Mouse (Mus musculus) R1 (cell line): Measurements from ENCODE around the gene Spata48.
A peak's percentile ranks its signal among the peaks of the same experiment; 100 is the strongest.

Experiments
- DNase-seq: peaks from one replicate; pipeline ENCODE4 v3.0.0-alpha.2; 2018; ENCODE audit warnings: low read depth, low spot score

Spata48 gene

DNA sequence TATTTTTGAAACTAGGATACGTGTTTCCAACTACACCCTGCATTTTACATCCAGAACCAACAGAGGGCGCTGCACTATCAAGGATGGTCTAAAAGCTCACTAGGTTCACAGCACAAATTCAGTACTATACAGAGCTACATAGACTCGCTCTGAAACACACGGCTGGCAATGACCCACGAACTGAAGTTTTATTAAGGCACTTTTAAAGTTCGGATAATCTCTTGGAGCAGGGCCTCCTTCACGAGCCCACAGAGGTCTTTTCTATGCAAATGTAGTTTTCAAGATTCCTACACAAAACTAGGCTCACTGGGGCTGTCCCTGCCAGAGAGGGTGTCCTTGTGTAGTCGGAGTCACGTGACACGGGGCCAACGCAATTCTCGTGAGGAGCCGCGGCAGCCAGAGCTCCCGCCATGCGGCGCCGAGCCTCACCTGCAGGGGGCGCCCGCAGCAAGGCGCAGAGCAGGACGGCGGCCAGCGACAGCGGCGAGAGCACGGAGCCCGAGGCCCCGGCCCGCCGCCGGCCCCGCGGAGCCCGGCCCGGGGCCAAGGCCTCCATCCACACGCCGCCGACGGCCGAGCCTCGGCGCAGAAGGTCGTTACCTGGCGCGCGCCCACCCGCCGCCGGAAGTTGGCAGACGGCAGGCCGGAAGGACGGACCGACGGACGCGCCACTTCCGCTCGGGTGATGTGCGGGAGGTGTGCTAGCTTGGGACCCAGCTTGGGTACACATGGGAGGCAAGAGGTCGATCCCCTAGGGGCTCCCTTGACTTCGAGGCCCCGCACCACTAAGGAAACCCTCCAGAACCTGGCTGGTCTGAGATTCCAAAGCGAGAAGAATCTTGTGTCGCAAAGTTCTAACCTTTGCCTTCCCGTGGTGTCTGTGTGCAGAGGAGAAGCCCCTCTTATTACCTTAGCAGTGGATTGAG is at the start of gene Spata48, which contains the start of gene Zpbp:
Gene Spata48 (plus strand): TSS at position 460 of the 926 bp plus-strand sequence.
Gene Zpbp (minus strand): TSS at position 774 of the 926 bp plus-strand sequence.
- peak; percentile 94 for DNase-seq

DNA sequence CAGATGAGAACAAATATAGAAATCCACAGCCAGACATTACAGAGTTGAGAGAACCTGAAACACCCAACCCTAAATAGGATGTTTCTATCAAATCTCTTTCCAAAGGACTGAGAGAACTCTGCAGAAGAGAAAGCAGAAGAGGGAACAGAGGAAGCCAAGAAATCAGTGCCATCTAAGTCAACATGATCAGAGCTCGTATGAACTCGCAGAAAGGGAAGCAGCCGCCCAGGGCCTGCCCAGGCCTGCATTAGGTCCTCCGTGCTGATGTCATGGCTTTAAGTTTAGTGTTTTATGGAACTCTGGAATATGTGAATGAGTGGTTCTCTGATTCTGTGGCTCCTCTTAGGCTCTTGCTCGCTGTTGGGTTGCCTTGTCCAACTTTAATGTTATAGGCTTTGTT is 47.7 kb upstream of the Spata48 start:
- DNase-seq = no peak

DNA sequence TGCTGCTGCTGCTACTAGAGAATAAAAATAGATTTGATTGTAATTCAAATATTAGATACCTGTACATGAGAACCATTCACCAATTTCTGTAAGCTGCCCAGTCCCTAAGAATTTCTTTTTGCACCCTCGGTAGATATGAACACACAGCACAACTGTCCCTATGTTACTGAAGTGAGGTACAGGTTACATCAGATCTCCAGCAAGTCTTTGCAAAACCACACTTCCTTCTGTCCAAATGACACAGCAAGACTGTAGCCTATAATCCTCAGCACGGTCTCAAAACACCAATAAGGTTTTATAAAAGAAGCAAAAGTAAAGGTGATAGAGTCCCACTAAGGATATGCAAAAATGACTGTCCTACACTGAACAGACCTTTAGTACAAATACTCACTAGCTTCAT is 44.5 kb upstream of the Spata48 start:
- no peak for DNase-seq

DNA sequence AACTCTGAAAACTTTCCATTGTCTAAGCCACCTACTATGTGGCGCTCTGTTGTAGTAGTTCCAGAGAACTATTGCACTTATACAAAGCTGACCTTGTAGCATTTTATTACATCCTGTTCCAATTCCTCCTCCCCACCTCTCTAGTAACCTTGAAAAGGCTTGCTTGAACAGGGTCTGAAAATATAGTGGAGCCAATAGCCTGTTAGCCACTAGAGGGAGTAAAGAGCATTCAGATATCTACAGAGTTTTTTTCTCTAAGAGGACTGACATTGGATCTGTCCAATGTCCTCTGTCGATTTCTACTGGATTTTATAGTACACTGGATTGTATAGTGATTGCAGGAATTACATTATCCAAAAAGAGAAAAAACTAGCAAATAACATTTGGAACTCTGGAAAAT is 6.9 kb upstream of the Spata48 start:
- DNase-seq = peak; percentile 56

DNA sequence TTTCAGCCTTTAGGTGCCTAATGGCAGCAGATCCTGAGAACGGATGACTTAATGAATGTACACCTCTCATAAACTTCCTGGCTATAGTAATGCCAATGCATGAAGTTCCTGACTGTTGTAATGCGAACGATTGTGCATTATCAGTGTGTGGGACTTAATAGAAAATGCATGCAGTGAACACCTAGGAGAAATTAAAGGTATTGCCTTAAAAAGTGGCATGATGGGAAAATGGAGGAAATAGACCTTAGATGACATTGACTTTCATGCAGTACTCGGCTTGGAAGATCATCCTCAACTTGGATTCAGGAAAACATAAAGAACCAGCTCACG is 632 bp downstream of the Spata48 start:
- DNase-seq = no peak

DNA sequence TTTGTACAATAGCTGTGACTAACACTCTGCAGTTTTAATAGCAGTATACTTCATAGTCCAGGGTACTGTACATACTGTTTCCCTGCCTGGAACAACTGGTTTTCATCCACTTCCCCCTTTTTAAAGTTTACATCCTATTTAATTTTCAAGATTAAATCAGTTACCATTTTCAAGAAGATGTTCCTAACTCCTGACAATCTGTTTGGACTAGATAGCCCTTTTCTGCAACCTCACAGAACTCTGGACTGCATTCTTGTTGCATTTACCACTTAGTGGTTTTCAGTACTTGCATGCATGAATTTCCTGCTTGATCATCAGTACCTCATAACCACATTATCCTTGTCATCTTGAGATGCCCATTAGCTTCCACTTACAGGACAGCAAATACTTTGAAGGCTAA is 7.0 kb downstream of the Spata48 start:
- DNase-seq = no peak

DNA sequence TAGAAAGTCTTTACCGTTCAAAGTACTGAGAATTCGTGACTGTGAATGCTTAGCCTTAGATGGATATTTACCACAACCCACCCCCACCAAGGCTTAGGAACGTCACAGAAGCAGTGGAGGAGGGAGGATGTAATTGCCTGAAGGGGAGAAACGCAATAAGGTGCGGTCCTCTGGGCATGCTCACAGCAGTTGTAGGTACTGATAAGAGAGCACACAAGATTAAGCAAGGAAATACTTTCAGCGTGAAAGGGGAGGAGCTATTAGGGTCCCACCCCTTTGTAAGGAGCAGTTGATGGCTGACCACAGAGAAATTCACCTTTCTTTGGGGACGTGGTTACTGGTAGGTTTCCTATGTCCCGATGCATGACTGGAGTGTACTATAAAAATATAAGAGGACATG is 22.5 kb downstream of the Spata48 start:
- DNase-seq = peak; percentile 11

DNA sequence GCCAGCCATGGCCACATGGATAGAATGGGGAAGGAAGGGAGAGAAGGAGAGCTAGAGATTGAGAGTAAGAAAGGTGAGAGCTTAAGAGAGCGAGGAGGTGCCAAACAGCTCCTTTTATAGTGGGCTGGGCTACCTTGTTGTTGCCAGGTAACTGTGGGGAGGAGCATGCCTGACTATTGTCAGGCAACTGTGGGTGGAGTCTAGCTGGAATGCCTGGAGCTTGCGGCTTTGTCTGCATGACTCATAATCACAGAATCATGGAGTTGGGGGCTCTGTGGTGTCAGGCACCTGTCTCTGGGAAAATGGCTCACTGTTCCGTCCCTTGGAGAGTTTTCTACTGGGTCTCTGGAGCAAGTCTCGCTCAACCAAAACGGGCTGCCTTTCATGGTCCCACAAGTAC is 30.1 kb downstream of the Spata48 start:
- peak; percentile 85 for DNase-seq

DNA sequence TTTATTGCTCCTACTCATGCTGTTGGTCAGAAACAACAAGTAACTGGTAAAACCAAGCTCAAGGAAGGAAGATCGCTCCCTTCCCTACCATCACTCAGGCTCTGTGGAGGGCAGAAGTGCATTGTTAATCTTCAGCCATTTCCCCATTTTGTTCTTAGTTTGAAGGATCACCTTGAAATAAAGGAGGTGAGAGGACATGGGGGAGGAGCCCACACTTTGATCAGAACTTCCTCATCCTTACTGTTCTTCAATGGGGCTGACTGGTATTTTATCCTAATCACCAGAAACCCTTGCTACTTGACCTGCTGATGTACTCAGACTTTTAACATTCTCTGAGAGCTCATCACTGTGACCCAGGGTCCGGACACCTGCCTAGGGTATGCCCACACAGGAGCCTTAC is 33.8 kb downstream of the Spata48 start:
- no peak for DNase-seq

DNA sequence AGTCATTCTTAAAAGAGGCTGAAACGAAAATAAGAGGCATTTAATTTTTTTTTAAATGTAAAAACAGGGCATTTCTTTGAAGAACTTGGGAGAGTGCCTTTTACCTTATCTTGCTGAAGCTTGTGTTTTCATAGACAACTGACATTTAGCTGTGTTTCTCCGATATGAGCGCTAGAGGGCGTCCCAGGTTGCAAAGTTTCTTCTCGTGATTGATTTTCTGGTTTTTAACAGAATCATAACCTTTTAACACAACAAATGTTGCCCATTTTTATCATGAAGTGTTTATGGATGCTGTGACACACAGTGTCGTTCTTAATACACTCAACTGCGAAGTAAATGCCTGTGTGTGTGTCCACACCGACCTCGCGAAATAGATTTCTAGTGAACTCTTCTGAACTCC is 38.0 kb downstream of the Spata48 start:
- DNase-seq = peak; percentile 39

DNA sequence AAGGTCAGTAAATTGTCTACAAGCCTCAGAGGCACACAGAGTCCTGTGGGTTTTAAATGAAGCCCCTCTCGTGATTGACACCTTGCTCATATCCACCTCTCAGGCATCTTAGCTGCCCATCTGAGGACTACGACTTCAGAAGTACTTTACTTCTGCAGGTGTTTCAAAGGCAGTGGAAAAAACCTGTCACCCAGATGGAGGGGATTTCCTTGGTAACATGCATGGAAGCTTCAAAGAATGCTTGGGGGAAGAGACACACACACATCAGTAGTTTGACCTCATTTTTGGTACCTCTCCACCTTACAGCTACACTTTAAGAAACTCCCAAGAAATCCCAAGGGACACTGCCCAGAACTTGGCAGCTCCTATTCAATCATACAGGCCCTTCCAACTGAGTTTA is 44.3 kb downstream of the Spata48 start:
- DNase-seq = no peak

DNA sequence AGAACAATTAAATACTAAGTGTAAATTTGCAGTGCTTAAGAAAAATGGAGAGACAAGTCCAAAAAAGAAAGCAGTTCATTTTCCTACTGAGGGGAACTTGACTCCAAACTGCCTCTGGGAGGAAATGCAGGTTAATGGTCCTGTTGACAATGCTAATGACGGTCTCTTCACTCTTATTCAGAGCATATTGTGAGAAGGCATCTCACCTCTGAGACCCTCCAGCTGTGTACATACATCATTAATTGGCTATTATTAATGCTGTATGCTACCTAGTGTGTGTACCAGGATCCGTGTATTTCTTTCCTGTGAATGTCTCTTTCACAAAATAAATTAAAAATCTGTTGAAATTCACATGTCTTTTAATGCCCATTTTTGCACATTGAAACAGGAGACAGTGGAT is 47.5 kb downstream of the Spata48 start:
- no peak for DNase-seq

DNA sequence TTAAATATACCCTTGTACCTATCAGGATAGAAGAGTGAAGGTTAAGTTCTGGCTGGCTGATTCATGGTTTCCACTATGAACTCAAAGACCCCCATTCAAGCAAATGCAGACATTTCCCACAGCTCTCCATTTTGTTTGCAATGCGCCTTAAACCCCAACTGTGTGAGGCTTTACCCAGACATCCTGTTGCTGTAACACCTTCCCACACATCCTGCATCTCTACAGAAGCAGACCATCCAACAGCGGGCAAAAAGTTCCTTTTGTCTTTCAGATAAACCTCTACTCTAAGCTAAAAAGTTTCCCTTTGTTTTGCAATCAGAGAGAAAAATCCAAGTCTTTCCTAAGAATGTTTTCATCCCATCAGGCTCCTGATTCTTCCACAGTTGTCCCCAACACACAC is 50.2 kb downstream of the Spata48 start:
- peak; percentile 25 for DNase-seq

DNA sequence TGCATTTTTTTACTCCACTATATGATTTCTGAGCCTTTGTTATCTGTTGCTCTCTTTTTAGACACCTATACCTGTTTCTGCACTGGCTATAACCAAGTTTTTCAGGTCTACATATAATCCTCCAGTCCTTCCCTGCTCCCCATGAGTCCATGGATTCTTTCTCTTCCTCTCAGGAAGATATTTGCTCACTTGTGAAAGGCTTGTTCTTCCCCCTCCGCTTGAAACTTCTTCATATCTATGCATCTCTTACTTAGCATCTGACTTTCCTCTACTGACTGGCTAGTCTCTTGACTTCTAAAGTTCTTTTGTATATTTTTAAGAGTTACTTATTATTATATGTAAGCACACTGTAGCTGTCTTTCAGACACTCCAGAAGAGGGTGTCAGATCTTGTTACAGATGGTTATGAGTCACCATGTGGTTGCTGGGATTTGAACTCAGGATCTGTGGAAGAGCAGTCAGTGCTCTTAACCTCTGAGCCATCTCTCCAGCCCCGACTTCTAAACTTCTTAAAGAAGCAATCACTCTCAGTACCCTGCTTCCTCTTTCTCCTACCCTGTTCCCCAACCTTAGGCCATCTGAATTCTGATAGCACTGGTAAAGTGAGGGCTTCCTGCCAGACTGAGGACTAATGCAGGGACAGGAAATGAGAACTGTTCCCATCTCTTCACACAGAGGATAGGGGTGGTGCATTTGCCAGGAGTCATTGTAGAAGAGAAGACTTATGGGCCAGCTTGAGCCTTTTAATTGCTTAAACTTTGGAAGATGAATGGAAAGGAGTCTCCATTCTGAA is 51.3 kb downstream of the Spata48 start:
- no peak for DNase-seq

DNA sequence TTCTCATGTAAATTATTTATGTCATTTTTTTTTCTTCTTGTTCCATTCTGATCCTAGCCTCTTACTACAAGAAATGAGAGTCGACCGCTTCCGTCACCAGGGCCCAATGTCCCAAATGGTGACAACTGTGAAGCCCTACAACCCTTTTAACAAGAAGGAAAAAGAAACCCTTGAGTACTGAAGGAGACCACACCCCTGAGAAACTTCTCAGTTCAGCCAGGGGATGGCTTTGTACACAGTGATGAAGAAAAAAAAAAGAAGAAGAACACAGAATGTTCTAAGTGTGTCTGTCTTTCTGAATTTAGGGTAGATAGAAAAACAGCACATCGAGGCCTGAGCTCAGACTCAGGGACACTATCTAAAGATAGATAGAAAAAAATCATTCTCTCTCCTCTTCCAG is 53.0 kb downstream of the Spata48 start:
- DNase-seq = no peak

DNA sequence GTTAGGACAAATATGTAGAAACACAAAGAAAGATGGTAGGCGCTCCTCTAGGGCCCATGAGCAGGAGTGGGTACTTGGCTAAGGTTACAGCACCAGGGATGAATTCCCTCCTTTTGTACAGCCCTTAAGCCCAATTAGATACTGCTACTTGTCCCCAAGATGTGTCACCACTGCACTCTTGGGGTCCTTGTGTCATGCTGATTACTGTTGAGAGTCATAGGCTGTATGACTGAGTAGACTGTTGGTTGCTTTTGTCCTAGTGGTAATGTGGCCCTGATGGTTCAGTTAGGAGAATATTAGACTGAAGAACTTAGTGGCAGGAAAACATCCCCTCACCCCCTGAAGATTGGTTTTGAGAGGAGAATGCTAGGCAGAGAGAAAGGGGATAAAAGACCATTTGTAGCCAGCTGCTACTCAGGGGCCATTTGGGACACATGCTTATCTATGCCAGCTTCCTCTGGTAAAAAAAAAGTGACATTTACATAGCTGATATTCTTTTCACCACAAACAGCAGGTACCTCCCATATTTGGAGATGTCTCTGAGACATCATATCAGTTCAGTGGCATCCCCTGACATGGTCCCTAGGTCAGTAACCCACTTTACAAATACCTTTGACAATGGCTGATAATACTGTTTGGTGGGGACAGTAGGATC is 56.0 kb downstream of the Spata48 start:
- DNase-seq = no peak

DNA sequence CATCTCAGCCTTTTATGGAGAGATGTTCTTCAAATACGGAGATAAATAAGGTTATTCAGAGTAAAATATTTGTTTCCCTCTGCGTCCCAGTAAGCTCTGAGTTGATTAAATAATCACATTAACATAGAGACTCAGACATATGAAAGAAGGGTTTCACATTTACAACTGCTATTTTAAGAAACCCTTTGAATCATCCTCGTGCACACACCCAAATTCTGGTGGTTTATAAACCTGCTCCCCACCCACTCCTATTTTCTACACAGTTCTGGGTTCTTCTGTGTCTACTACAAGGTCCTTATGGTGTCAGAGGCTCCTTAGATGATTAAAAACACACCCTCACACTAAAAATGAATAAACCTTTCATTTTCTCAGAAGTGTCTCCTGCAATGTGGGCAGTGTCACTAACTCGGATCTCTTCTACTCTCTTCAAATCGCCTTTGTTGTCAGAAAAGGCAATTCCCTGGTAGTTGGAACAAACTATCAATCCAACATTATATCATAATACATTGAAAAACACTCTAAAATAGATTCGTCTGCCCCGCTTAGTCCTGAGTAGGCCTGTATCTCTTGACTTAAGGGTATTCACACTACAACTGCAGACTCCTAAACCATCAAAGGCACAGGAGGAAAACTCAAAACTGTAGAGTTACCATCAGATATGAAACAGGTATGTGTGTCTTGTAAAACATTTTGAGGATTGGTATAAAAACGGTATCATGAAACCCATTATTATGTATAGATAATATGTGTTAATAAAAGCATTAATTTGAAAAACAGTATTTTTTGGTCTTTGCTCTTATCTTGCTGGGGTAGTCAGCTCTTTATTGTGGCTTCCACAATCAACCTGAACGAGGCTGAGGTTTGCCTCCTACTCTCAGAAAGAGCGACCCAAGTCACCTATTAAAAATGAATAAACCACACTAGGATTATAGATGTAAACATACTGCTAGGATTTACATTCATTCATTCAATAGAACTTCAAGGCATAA is 57.7 kb downstream of the Spata48 start:
- no peak for DNase-seq

DNA sequence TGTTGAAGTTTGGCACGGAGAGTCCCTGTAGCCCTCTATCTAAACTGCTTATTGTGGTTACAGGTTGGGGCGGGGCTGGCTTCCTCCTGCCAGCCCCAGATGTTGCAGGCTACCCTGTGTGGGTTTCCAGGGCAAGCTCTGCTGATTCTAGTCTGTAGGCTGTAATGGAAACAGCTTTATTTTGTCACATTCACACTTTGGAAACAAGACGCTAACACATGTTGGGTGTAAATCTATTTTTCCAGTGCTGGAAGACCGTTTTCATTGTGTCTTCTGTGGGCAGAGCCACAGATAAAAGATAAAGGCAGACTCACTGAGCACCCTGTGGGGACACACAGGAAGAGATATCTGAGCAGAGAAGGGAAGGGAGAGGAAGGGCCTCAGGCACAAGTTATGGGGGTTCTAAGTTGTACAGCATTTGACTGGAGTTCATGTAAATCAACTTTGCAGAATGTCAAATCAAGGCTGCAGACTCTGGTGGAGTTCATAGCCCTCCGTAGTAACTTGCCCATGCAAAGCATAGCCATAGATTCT is 60.1 kb downstream of the Spata48 start:
- DNase-seq = no peak

DNA sequence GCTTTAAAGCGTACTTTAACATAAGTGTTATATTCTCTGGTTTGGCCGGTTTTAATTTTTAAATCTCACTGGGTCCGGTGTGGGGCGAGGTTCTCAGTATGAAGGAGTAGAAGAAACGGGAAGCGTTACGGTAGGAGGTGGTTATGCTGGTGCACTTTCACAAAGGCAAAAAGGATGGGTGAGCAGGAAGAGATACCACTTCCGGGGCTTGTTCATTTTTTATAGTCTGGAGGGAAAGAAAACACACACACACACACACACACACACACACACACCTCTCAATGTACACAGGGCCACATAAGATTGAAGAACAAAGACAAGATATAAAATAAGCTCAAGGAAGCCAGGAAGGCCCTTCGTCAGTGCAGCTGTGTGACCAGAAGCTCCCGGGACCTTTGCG is 66.9 kb downstream of the Spata48 start:
- DNase-seq = no peak

DNA sequence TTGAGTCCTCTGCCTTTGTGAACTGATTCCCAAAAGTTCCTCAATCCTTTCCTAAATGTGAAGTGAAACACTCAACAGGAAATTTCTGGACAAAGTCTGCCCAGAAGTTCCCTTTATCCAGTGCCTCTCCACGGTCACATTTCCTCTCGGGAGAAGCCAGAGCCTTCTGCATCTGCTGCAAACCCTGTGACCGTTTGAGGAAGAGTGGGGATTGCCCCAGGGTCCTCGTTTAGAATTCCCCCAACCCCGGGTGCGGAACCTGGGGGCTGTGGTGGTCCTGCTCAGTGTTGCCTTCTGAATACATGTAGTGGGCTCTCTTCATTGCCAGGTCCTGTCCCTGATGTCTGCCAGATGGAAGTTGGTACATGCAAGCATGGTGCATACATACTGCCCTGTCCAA is 67.3 kb downstream of the Spata48 start:
- no peak for DNase-seq

DNA sequence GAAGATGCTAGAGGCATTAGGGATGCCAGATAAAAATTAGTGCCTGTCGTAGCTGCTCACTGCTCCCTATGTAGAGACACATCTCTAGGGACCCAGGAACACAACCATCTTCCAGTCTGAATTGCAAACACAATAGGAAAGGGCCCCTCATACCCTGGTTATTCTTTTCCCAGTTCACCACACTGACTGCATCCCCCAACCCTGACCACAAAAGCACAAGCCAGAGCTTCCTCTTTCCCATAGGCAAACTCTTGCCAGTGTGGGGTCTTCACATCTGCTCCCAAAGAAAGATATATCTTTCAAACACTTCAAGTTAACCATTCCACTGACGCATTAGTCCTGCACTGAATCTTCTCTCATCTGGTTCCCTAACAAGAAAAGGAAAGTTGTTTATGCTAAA is 68.2 kb downstream of the Spata48 start:
- no peak for DNase-seq
